Mouse (Mus musculus) intestine, postnatal 0 days (tissue): ENCODE data around the gene Aplp1. TPM values are rescaled to one million over a fixed set of nuclear protein-coding genes. Genes with fewer than 3 reads are reported as not detected.

Experiments
- ATAC-seq: fragments of 200-750 bp; cut with Nextera tagmentation; 2 replicates; pipeline ENCODE4 v1.8.0; 2017; ENCODE audit warnings: mild to moderate bottlenecking, moderate TSS enrichment, moderate library complexity
- H3K27ac ChIP-seq: fragments of 300-500 bp; sonication (generic); 2 replicates; pipeline ENCODE4 v1.5.1; 2014; ENCODE audit warnings: mild to moderate bottlenecking, low read depth, low read length, moderate library complexity
- H3K27me3 ChIP-seq: fragments of 300-500 bp; sonication (generic); replicated peaks from 2 replicates; pipeline ENCODE4 v1.6.1; 2014; ENCODE audit warnings: low read length, mixed read lengths; ENCODE audit not compliant: control insufficient read depth, insufficient read depth
- H3K36me3 ChIP-seq: fragments of 300-500 bp; sonication (generic); 2 replicates; pipeline ENCODE4 v1.6.1; 2014; ENCODE audit warnings: mild to moderate bottlenecking, moderate library complexity; ENCODE audit not compliant: control insufficient read depth, insufficient read depth
- H3K4me1 ChIP-seq: fragments of 300-500 bp; sonication (generic); replicated peaks from 2 replicates; pipeline ENCODE4 v1.6.1; 2014; ENCODE audit warnings: antibody characterized with exemption, low read length, mixed read lengths; ENCODE audit not compliant: control insufficient read depth, insufficient read depth
- H3K4me2 ChIP-seq: fragments of 300-500 bp; sonication (generic); replicated peaks from 2 replicates; pipeline ENCODE4 v1.6.1; 2014; ENCODE audit warnings: low read depth, mild to moderate bottlenecking, moderate library complexity
- H3K4me3 ChIP-seq: fragments of 300-500 bp; sonication (generic); 2 replicates; pipeline ENCODE4 v1.5.1; 2014; ENCODE audit warnings: low read depth, low read length
- H3K9ac ChIP-seq: fragments of 300-500 bp; sonication (generic); 2 replicates; pipeline ENCODE4 v1.6.1; 2014; ENCODE audit warnings: mild to moderate bottlenecking, low read depth, low read length
- H3K9me3 ChIP-seq: fragments of 300-500 bp; sonication (generic); 2 replicates; pipeline ENCODE4 v1.6.1; 2016; ENCODE audit warnings: mixed run types; ENCODE audit not compliant: control insufficient read depth
- CTCF ChIP-seq: sonication (generic); IDR thresholded peaks from 2 replicates; pipeline ENCODE4 v1.5.1; 2016; ENCODE audit warnings: low read depth, mild to moderate bottlenecking, control low read depth, antibody characterized with exemption, moderate library complexity
- WGBS: fragments of 180-500 bp; shearing (Covaris S2); extraction: QIAGEN DNeasy Blood & Tissue Kit; methylation state at CpG from one replicate; pipeline ENCODE4 v1.1.7; 2014; 5-methylcytosine and 5-hydroxymethylcytosine counted together
- polyA plus RNA-seq: library from polyadenylated mRNA; unstranded; fragments of >200 nt; fragmentation: Nextera tagmentation; extraction: Ambion mirVana; gene quantifications from 2 replicates; pipeline ENCODE4 v1.2.1, GENCODE M21; 2015

Aplp1 gene
- polyA plus RNA-seq, 1 experiment from 2014 or later: 30.1 TPM

DNA sequence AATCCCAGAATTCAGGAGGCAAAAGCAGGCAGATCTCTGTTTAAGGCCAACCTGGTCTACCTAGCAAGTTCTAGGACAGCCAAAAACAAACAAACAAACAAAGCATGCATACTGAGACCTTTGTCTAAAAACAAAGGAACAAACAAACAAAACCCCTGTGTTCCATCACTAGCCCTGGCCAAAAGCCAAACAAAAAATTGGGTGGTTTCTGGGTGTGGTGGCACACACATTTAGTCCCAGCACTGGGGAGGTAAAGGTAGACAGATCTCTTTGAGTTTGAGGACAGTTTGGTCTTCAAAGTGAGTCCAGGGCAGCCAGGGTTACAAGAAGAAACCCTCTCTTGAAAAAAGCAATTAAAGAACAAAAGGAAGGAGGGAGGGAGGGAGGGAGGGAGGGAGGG is 16.0 kb downstream of the Aplp1 start:
- ATAC-seq: no peak
- Histone ChIP-seq H3K27me3 (no peaks in the 10 kb centered on the region), H3K36me3 (peaks cover 25% of the 10 kb centered on the region; the same call in 1 of the 2 replicates), H3K4me1 (no peaks in the 10 kb centered on the region), H3K27ac (no peak overlapping the region), H3K9me3 (no peaks in the 10 kb centered on the region), H3K4me2 (no peak overlapping the region), H3K9ac (no peak overlapping the region), H3K4me3 (no peak overlapping the region)
- TF ChIP-seq CTCF: no peak

DNA sequence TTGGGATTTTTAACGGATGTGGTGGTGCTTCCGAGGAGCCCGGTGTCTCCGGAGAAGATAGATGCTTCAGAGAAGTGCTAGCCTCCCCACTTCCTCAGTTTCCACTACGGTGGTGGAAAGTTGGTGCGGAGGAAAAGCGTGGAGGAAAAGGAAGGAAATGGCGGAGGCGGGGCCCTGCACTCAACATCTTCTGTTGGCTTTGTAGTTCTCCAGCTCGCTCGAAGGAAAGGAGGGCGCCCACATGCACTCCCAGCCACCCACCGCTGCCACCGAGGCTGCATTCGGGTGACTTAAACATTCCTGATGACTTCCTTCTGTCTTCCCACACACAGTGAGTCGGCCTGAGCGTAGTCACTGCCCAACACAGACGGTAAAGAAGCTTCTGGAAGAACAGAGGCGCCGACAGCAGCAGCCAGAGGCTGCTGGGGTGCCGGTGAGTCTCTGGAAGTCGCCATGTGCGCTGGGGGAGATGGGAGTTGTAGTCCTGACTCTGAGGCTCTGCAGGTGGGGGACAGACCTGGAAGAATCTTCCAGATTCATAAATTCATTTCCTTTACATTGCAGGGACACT is 22.2 kb downstream of the Aplp1 start:
- 29% methylated on average over 23 of the region's 23 CpGs for WGBS
- H3K27ac ChIP-seq: peak overlapping the region; percentile 37
- peaks cover 5% of the 10 kb centered on the region; the same call in 1 of the 2 replicates for H3K4me1 ChIP-seq
- H3K36me3 ChIP-seq: peaks cover 24% of the 10 kb centered on the region; the same call in 1 of the 2 replicates
- no peaks in the 10 kb centered on the region for H3K9me3 ChIP-seq
- H3K4me2 ChIP-seq: peak overlapping the region; percentile 94
- TF ChIP-seq CTCF: no peak
- peak overlapping the region; percentile 38 for H3K4me3 ChIP-seq
- peak overlapping the region; percentile 35 for H3K9ac ChIP-seq
- ATAC-seq: no peak
- H3K27me3 ChIP-seq: no peaks in the 10 kb centered on the region

DNA sequence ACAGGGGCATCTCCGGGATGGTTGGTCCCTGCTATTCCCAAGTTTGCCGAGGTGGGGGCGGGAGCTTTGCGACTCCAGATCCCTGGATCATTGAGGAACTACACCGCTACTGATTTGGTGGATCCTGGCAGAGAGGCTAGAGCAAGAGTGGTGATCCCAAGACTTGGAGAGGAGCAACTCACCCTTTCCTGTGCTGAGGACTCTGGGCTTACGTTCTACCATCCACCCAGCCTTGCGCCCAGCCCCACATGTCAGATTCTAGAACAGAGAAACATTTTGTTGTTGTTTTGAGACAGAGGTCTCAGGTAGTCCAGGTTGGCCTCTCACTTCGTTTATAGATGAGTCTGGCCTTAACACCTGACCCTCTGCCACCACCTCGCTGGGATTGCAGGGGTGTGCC is 22.8 kb downstream of the Aplp1 start:
- H3K9me3 ChIP-seq: no peaks in the 10 kb centered on the region
- H3K9ac ChIP-seq: peak overlapping the region; percentile 35
- H3K4me1 ChIP-seq: peaks cover 5% of the 10 kb centered on the region; the same call in 1 of the 2 replicates
- peaks cover 24% of the 10 kb centered on the region; the same call in 1 of the 2 replicates for H3K36me3 ChIP-seq
- TF ChIP-seq CTCF: no peak
- ATAC-seq: 0 out of 2 replicates have a peak, but pooled peaks have one; percentile 1
- H3K4me3 ChIP-seq: peak overlapping the region; percentile 38
- peak overlapping the region; percentile 94 for H3K4me2 ChIP-seq
- no peaks in the 10 kb centered on the region for H3K27me3 ChIP-seq
- H3K27ac ChIP-seq: peak overlapping the region; percentile 37
- 7% methylated on average over 9 of the region's 9 CpGs for WGBS

DNA sequence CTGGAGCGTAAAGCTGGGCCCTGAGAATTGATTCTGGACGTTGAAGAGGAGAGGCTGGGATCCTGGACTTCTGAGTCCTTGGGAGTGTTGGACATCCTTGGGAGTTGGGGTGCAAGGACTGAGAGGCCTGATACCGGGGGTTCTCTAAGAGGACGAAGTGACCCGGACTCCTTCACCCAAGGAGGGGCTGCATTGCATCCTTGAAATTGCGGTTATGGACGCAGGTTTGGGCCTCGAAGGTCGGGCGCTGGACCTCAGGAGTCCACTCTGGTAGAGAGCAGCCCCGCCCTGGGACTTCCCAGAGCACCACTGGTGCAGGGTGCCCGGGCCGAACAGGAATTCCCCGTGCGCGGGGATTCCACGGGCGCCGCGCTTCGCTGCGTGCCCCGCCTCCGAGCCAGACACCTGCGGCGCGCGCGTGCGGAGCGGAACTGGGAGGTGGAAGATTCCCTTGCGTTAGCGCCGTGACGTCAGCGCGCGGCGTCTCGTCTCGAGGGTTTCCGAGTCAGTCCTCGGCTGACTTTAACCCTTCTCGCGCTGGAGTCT is 23.4 kb downstream of the Aplp1 start:
- TF ChIP-seq CTCF: no peak
- Histone ChIP-seq H3K9ac (peak overlapping the region; percentile 35), H3K4me3 (peak overlapping the region; percentile 38), H3K4me2 (peak overlapping the region; percentile 94), H3K27me3 (no peaks in the 10 kb centered on the region), H3K36me3 (peaks cover 18% of the 10 kb centered on the region; the same call in 1 of the 2 replicates), H3K4me1 (peaks cover 5% of the 10 kb centered on the region; the same call in 1 of the 2 replicates), H3K27ac (peak overlapping the region; percentile 37), H3K9me3 (no peaks in the 10 kb centered on the region)
- under 1% methylated on average over 45 of the region's 45 CpGs for WGBS
- peak; percentile 81 for ATAC-seq

DNA sequence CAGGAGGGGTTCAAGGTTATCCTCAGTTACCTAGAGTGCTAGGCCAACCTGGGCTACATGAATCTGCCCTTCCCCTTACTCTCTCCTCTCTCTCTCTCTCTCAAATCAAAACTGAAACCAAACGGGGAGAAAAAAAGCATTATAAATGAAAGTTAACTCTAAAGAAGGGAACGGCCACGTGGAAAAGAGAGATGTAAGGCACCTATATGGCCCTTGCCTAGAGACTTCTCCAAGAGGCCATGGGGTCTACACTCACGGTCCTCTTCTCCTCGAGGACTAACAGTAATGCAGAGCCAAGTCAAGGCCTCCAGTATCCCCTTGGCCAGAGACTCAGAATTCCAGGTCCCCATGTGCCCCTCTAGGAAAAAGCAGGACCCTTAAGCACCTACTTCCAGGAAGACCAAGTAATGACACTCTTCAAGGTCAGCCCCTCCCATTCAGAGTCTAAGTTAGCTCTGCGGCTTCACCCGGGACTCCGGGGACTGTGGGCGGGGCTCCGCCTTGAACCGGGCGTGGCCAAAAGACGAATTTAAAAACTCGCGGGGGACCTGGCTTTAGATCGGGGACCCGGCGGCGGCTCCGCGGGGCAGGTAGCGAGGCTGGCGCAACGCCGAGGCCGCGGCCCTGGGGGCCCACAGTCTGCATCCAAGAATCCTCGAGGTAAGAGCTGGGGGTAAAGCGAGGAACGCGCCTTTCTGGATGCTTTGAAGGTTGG is 24.0 kb downstream of the Aplp1 start, which contains the start of gene Nfkbid:
TSS of gene Nfkbid (plus strand) at position 558 of the 715 bp plus-strand sequence.
- Histone ChIP-seq H3K9me3 (no peaks in the 10 kb centered on the region), H3K4me2 (peak within 1 kb of the TSS; percentile 94), H3K27ac (peak within 1 kb of the TSS; percentile 37), H3K4me1 (peaks cover 5% of the 10 kb centered on the region; the same call in 1 of the 2 replicates), H3K36me3 (peaks cover 14% of the 10 kb centered on the region; the same call in 1 of the 2 replicates), H3K9ac (peak within 1 kb of the TSS; percentile 35), H3K27me3 (no peaks in the 10 kb centered on the region), H3K4me3 (peak within 1 kb of the TSS; percentile 38)
- 6% methylated on average over 31 of the region's 31 CpGs for WGBS
- TF ChIP-seq CTCF: no peak
- ATAC-seq: peak; percentile 26

DNA sequence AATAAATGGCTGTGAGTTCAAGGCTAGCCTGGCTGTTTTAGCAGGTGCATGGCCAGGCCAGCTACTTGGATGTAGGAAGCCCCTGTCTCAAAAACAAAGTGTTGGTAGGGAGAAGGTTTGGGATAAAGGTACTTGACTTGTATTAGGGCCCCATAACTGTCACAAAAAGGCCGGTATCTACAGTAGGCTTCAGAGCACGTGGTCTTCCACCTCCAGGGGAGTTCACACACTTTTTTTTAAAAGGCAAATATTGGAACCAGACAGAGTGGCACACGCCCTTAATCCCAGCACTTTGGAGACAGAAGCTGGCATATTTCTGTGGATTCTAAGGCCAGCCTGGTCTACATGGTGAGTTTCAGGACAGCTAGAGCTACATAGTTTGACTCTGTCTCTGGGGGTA is 24.7 kb downstream of the Aplp1 start:
- H3K27ac ChIP-seq: no peak overlapping the region
- H3K4me3 ChIP-seq: no peak overlapping the region
- no peak overlapping the region for H3K4me2 ChIP-seq
- no peak overlapping the region for H3K9ac ChIP-seq
- peaks cover 5% of the 10 kb centered on the region; the same call in 1 of the 2 replicates for H3K4me1 ChIP-seq
- H3K36me3 ChIP-seq: peaks cover 10% of the 10 kb centered on the region; the same call in 1 of the 2 replicates
- no peaks in the 10 kb centered on the region for H3K9me3 ChIP-seq
- WGBS: 73% methylated on average over 3 of the region's 3 CpGs
- no peak for TF ChIP-seq CTCF
- no peak for ATAC-seq
- H3K27me3 ChIP-seq: no peaks in the 10 kb centered on the region
